Mouse (Mus musculus) liver (tissue): ENCODE results near the gene Slc22a15.

ENCODE experiments used
- DNase-seq: peaks from one replicate; pipeline ENCODE4 v3.0.0-alpha.2; 2020; ENCODE audit warnings: mixed read lengths

Gene Slc22a15

DNA sequence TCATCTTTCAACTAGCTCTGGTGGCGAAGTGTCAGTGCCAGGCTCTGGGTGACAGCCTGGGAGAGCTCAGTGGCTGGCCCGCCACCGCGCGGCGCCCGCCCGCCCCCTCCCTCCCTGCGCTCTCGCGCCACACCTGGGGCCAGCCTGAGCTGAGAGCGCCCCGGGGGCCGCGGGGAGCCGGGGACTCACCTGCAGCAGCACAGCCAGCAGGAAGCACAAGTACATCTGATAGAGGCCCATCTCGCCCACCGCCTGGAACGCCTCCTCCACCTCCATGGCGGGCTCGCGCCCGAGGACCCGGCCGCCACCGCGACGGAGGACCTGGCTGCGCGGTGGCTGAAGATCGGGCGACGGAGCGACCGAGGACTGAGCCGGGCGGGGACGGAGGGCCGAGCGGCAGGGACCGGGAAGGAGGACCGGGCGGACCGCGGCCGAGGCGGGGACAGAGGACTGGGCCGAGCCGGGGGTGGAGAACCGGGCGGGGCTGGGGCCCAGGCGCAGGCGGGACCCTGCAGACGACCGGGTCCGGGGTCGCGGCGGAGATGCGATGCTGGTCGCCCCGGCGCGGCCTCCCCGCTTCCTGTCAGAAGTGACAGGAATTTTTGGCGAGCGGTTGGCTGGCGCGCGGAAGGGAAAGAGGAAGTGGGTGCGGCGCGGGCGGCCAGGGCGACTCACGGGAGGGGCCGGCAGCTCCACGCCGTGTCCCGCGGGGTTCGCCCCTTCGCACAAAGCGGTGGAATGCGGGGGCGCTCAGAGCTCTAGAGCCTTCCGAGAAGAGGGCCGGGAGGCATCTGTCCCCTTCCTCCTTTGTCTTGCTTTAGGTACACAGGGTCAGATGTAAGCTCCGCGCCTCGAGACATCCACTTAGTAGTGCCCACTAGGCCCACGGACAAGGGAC lies at the start of gene Slc22a15:
Slc22a15 (minus strand) TSS at position 611 of the 898 bp plus-strand sequence.
- DNase-seq, result peak; percentile 62

DNA sequence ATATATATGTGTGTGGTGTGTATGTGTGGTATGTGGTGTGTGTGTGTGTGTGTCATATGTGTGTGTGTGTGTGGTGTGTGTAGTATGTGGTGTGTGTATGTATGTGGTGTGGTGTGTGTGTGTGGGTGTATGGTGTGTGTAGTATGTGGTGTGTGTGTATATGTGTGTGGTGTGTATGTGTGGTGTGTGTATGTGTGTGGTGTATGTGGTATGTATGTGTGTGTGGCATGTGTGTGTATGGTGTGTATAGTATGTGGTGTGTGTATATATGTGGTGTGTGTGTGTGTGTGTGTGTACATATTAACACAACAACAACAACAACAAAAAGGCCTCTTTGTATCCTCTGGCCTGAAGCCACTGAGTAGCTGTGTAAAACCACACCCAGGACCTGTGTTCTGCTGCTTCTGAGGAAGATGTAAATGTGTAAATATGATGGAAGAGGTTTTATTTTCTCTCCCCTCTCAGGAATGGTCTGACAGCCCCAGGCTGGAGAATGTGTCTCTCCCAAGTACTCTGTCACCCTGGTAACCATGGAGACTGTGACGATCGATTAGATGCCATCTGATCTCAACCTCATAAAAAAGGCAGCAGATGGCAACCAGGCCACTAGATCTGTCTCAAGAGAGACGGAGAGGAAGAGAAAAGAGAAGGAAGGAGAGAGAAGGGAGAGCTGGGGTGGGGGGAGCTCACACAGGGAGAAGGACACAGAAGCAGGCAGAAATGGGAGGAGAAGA lies 42.7 kb upstream of the Slc22a15 start:
- no peak for DNase-seq

DNA sequence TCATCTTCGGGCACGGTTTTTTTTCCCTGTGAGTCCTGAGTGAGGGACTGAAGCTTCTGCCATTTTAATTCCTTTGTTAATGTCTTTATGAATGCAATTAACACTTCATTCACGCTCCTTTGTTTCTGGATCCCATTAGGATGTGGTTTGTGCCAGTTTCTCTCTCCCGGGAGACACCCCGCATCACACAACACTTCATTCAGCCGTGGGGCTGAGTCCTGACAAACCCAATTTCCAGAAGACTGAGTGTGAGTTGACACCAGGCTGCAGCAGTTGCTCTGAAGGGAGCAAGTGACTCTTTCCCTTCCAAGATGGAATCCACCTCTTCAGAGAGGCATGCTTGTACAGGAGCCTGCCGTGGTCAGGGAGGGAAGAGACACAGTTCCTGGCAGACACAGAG lies 40.1 kb upstream of the Slc22a15 start:
- DNase-seq, result no peak

DNA sequence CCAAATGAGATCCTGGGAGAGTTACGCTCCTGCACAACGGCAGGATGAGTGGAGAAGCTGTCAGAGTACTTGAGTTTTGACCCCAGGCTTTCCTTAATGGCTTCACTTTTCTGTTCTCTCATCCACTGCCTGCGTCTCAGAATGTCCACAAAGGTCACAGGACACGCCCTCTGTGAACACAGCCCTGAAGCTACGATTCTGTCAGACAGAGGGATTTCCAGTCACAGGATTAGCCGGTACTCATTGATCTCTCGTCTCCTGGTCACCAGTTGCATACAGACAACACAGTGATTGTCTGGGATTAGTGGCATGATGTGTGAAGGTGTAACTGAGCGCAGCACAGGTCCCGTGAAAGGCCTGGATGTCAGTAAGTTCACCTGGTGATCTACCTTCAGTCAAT lies 39.2 kb upstream of the Slc22a15 start:
- no peak for DNase-seq

DNA sequence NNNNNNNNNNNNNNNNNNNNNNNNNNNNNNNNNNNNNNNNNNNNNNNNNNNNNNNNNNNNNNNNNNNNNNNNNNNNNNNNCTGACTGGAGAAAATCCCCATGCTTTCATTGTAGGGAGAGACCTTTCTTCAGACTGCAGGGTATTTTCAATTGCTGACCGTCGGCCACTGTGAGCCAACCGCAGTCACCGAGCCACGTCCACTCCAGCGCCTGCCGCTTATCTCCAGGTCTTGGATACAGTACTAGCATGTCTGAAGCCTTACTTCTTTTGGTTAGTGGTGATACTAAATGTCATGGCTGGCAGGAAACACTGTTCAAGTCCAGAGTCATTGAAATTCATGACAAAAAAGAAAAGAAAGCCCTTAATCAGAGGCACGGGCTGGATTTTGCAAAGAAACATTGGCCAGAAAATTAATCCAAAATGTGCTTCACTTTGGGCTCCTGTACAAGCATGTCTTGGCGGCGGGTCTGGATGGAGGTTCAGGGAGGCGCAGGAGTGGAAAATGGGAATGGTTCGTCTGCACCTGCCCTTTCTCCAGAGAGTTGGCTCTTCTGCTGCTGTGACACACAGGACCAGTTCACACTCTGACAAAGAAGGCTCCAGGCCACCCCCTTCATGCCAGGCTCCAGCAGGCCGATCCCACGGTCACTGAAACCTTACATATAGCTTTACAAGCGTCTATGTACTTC lies 37.0 kb upstream of the Slc22a15 start:
- no peak for DNase-seq

DNA sequence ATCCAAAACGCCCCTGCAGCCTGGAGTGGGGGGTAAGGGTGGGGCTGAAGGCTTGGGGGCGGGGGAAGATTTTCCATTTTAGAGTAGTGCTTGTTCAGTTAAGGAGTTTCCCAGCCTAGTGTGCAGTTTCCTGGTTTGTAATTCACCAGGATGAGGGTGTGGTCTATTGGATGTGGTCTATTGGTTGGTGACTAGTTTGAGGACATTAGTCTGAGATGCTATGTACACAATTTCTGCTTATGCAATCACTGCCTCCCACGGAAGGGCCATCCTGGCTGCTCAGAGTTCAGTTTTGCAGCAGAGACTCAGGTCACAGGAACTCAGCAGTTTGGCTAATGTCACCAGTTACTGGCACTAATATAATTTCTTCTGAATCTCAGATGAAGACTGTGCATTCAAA lies 33.8 kb upstream of the Slc22a15 start:
- peak; percentile 20 for DNase-seq

DNA sequence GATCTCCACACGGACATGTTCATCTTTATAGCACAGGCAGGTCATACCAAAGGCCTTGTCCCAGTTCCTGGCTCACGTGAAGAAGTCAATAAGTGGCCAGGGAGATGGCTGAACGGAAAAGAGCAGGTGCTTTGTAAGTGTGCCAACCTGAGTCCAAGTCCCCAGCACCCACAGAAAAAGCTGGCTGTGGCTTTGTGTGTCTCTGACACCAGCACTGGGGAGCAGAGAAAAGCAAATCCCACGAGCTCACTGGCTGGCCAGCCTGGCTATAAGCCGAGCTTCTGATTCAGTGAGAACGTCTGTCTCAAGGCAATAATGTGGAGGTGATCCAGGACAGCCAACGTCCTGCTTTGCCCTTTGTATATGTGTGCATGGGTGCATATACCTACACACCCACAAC lies 29.3 kb upstream of the Slc22a15 start:
- DNase-seq, result no peak

DNA sequence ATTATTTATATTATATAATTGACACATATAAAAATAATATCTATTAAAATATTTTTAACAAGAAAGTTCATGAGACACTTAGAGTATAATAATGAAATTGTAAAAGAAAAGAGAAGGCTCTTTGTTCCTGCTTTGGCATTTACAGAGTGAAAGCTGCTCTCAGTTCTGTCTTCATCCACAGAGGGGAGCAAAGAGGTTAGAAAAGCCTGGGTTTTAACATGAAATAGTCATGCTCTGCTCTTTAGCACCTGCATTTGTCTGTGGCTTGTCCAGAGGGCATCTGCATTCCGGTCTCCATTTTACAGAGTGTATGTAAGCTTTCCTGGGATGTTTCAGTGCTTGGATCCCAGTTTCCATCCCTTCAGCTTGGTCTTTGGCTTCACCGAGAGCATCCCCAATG lies 28.3 kb upstream of the Slc22a15 start:
- no peak for DNase-seq

DNA sequence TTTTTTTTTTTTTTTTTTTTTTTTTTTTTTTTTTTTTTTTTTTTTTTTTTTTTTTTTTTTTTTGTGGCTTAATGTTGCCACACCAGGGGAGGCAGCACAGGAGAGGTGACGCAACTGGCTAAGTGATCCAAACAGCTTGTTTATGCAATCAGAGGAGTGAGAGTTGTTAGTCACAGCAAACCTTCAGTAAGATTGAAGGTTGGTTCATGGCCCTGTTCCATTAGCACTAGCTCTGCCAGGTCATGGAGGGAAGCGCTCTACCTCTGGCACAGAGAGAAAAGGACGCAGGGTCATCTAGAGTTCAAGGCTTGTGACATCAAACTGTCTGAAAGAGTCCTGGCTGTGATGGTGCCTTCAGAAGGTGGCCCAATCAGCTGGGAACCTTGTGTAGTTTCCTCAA lies 24.3 kb upstream of the Slc22a15 start:
- DNase-seq, result no peak

DNA sequence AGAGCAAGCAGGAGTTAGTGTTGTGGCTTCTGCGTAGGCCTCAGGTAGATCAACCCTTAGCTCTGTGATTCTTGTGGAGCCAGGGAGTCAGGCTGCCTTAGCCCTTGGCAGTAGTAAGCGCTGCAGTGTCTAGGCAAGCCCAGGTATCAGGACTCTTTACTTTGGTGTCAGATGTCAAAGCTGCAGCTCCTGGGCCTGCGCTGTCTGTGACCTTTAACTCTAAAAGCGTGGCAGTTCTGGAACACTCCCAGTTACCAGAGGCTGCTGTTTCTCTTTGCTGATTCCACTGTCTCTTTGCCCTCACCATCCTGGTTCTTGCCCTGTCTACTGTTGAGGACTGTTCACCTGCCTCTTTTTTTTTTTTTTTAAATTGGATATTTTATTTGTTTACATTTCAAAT lies 23.0 kb upstream of the Slc22a15 start:
- DNase-seq, result no peak

DNA sequence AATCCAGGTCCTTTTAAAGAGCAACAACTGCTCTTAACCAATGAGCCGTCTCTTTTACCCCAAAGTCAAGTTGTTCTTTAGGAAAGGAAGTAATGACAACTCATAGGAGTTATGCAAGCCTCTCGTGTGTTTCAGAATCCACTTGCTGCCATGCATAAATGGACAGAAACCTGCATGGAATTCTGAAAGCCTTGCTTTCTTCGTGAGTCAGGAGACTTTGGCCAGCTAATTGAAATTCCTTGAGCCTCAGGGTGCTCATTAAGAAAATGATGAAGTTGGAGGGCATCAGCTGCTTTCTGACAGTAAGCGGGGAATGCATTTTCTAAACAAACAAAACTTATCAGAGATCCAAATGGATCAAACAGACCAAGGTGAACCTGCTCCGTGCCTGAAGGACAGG lies 21.0 kb upstream of the Slc22a15 start:
- DNase-seq, result no peak

DNA sequence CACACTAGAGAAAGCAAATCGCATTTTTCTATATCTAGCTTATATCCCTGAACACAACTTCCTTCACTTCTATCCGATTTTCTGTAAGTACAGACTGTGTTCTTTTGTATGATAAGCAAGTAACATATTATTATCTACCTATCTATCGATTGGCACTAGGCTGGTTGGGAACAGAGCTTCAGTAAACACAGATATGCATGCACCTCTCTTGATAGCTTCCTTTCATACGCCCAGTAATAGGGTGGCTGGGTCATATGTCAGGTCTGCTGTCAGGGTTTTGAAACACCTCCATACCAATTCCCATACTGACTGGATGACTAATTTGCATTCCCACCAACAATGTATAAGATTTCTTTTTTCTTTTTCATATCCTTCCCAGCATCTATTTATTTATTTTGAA lies 16.2 kb upstream of the Slc22a15 start:
- DNase-seq, result no peak

DNA sequence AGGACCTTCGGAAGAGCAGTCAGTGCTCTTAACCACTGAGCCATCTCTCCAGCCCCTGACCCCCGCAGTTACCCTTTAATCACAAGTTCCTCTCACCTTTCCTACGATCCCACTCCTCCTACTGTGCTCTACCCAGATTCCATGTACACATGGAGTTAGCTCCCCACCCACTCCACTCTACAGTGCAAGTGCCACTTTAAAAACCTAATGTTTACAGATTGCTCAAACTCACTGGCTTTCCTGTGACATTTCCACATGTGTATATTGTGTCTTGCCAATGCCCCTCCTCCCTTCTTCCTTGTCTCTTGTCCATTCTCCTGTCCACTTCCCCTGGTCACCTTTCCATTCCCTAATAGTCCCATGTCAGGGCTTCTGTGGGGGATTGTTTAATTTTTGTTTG lies 15.6 kb upstream of the Slc22a15 start:
- no peak for DNase-seq

DNA sequence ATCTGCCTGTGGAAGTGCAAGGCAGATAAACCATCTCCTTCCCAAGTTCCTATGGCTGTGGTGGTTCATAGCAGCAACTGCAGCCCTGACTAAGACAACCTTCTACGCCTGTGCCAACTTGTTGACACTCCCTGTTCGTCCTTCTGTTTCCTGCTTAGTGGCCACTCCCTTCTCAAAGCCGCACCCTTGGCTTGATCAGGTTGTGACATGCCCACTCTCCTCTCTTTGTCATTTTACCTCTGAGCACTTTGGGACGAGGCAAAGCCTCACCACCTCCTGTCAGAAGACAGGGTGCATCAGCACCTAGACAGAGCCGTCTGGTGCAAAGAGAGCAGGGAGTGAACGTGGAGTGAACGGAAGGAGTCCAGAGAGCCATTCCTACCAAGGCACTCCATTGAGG lies 14.9 kb upstream of the Slc22a15 start:
- no peak for DNase-seq

DNA sequence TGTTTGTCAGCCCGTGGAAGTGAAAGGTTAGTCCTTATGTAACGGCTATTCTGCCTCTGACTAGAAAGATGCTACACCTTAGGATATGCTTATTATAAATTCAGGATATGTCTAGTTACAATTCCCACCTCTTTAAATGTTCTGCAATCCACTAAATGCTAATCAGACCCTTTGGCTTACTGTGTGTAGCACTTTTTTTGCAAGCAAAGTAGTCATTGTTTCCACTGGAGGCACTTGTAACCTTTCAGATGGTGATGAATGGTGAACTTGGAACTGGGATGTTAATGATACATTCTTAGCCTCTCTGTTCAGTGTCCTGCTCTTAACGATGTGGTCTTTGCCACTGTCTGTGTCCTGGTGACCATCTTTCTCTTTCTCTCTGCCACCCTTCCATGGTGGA lies 12.1 kb upstream of the Slc22a15 start:
- DNase-seq, result no peak

DNA sequence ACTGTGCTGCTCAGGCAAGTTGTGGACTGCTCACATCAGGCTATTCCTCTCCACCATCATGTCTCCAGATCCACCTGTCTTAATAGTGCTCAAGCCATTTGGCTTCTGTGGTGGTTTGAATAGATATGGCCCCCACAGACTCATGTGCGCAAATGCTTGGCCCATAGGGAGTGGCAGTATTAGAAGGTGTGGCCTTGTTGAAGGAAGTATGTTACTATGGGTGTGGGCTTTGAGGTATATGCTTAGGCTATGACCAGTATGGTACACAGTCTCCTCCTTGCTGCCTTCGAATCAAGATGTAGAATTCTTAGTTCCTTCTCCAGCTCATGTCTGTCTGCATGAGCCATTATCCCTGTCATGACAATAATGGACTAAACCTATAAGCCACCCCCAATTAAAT lies 9.6 kb upstream of the Slc22a15 start:
- no peak for DNase-seq

DNA sequence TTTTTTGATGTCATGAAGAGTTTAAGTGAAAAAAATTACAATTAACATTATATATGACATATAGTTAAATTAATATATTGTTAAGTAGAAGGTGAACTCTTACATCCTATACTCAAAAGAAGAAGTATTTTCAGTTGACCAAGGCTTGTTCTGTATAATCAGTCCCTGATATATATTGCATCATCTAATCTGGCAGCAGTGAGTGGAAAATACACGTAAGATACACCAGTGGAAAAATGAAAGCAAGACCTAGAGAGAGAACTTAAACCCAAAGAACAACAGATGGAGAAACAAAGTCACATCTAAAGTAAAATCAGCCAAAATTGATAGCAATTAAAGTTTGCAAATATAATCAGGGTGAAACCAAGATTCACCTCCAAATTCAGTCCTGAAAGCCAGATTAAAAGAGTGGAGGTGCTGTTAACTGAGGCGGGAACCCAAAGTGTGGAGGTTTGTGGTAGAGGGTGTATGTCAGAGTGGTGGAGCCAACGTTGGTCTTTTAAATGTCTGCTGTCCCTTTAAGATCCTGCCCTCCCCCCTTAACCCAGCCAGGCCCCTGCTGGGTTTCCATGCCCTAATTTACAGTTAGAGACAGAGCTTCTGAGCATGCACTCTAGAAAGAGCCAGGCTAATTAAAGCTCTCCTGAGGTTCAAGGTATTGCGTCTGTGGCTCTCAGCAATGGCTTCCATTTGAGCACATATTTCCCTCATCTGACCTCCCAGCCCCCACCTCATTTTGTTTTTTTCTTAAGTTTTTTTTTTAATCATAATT lies 5.0 kb upstream of the Slc22a15 start:
- DNase-seq, result no peak

DNA sequence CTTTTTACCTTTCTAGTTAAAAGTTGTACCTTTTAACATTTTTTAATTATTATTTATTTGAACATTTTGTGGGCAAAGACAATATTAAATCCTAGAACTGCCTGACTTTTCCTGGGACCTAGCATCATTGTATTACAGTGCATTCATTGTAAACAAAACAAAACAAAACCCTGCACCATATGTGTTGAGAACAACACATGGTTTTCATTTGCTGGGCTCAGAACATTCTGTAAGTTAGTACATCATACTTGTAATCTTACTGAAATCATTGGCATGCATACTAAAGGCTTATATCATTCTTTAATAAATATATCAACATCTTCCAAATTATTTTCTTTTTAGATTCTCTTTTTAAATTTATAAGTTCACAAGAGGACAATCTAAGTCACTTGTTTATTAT lies 2.4 kb upstream of the Slc22a15 start:
- DNase-seq, result no peak

DNA sequence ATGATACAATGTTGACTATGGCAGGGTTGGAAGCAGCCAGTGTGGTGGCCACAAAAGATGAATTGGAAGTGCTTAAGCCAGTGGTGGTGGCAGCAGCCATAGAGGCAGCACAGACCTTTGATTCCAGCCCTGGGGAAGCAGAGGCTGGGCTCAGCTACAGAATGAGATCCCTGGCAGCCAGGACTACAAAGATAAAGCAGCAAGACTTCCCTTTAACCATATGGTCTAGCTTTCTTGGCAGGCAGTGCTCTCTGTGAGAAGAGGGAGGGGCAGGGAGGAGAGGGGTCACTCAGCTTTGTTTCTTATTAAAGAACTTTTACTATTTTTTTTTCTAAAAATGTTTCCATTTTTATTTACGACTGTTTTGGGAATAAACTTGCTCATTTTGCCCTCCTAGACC lies 1.4 kb upstream of the Slc22a15 start:
- peak; percentile 16 for DNase-seq

DNA sequence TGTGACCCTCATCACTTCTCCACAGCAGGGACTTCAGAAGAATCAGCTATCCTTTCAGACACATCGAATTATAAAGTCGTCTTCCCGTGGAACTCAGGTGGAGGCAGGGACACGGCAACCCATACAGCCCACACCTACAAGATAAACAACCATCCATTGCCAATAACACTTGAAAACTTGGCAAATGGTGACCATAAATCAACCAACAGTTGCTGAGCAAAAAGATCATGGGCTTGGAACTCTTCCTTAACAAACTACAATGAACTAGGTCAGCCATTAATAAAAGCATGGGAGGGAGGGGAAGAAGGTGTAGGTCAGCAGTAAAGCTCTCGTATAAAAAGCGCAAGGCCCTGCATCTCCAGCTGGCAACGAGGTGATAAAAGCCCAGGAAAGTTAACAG lies 1.9 kb downstream of the Slc22a15 start:
- no peak for DNase-seq

DNA sequence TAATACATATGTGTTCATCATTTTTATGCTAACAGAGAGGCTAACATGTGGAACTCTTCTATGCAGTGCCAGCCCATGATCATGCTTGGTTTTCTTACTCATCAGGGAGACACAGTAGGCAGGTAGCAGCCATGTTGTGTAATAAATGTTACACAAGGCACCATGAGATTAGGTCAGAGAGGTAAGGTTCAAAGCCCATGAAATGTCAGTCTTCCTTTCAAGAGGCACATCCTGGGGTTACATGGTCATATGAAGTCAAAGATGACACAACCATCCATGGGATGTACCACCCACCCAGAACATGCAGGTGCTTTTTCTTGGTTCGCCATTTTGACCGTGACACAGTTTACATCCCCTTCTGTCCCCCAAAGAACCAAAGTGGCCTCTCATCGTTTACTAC lies 5.7 kb downstream of the Slc22a15 start:
- DNase-seq, result no peak

DNA sequence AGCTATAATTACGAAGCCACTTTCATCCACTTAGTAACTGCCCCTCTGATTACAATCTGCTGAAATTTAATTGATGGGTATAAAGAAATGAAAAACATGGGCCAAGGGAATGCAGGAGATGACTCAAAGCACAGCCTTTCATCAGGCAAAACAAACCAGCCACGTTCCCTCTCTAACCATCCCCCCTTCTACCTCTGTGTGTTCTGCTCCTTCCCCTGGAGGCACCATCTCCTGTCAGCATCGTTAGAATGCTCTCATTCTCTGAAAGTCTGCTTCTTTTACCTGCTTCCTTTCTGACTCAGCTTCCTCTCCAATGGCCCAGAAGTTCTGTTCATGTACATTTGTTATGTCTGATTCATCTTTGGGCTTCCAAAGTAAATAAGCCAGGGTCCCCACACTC lies 6.6 kb downstream of the Slc22a15 start:
- DNase-seq, result no peak

DNA sequence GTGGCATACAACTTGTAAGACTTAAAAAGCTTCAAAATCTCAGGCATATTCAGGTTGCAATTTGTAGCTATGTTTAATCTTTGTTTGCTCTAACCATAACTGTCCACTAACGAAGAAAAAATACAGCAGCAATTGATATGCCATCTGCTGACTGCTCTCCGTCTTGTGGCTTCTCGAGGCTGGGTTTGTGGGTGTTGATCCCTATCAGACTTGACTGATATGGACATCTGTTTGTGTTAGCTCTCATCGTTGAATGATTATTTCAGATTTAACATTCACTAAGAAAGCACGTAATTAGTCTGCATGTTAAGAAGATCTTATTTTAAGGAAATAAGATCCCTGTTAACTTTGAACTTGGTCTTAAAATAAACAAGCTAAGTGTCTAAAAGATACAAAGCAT lies 7.7 kb downstream of the Slc22a15 start:
- DNase-seq, result no peak
